Mouse (Mus musculus) G1E (cell line): ENCODE results near the gene Adcy9.

ENCODE experiments used
- CTCF ChIP-seq: IDR thresholded peaks from 2 replicates; pipeline ENCODE4 v1.5.1; 2012; ENCODE audit warnings: low read depth, low read length, inconsistent platforms, mixed read lengths
- GATA1 ChIP-seq: IDR thresholded peaks from 2 replicates; pipeline ENCODE4 v1.6.1; 2012; ENCODE audit warnings: borderline replicate concordance, low read length, inconsistent platforms, mixed read lengths
- GATA2 ChIP-seq: IDR thresholded peaks from 2 replicates; pipeline ENCODE4 v1.6.1; 2012; ENCODE audit warnings: low read depth, low read length, inconsistent platforms, borderline replicate concordance
- POLR2AphosphoS5 ChIP-seq: IDR thresholded peaks from 2 replicates; pipeline ENCODE4 v1.6.1; 2012; ENCODE audit warnings: low read depth, low read length, inconsistent platforms; ENCODE audit not compliant: insufficient replicate concordance
- TAL1 ChIP-seq: conservative IDR thresholded peaks from 2 replicates; pipeline ENCODE4 v1.6.1; 2012; ENCODE audit warnings: low read depth, low read length, inconsistent platforms, mixed read lengths

DNA sequence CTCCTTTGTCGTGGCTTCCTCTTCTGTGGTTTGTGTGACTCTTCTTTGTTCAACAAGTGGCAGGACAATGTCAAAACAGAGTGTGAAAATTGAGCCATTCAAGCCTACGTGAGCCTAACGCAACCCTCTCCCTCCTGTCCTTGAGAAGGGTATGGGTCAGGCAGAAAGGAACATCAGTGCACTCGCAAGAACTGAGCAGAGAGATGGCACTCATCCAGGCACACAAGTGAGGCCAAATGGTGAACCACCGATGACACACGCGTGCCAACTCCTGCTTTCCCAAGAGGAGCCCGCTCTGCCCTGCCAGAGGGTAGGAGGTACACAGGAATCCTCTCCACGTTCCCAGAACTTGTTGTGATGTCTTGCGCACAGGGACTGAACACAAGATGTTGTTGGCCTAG lies 50.2 kb downstream of the Adcy9 start:
- TF ChIP-seq GATA2, result no peak
- TF ChIP-seq GATA1, result no peak
- no peak for TF ChIP-seq CTCF
- no peak for TF ChIP-seq TAL1
- TF ChIP-seq POLR2AphosphoS5, result no peak
